In genomic region chr2:30463341-30463761, GRCm38 (mm10) we compare ENCODE assay signal across 8 mouse cellular contexts. TPM values are rescaled to one million over a fixed set of nuclear protein-coding genes. Genes with fewer than 3 reads are reported as not detected.
DNase-seq lines count a peak whose midpoint lies in the region; ATAC-seq lines count a peak whose summit lies in the region.

No protein-coding gene starts in this region.

- H3K36me3 ChIP-seq in forebrain, embryonic 10.5 days (replicated peaks) = peaks cover 10% of the 10 kb centered on the region
- H3K36me3 ChIP-seq in forebrain, embryonic 15.5 days = no peaks in the 10 kb centered on the region
- H3K36me3 ChIP-seq in forebrain, embryonic 11.5 days (ENCODE audit: control insufficient read depth, insufficient read depth, low read length) = no peaks in the 10 kb centered on the region
- H3K36me3 ChIP-seq in macrophage (ENCODE audit: inconsistent target) = no peaks in the 10 kb centered on the region

- 34% methylated on average over 5 of the region's 5 CpGs for WGBS in forebrain, embryonic 10.5 days
- WGBS in forebrain, embryonic 15.5 days = 35% methylated on average over 5 of the region's 5 CpGs
- 37% methylated on average over 5 of the region's 5 CpGs for WGBS in forebrain, embryonic 11.5 days
- WGBS in macrophage (ENCODE audit: missing documents) = 53% methylated on average over 5 of the region's 5 CpGs

- no peak overlapping the region for H3K9ac ChIP-seq in forebrain, embryonic 15.5 days (replicated peaks)
- no peak overlapping the region; the same call in 1 of the 2 replicates for H3K9ac ChIP-seq in forebrain, embryonic 11.5 days (ENCODE audit: low read length)

- H3K27ac ChIP-seq in forebrain, embryonic 10.5 days = peak overlapping the region; percentile 70
- no peak overlapping the region for H3K27ac ChIP-seq in forebrain, embryonic 15.5 days (replicated peaks)
- H3K27ac ChIP-seq in forebrain, embryonic 11.5 days (ENCODE audit: low read depth, low read length) = no peak overlapping the region
- 0 out of 2 replicates have a peak overlapping the region, but pooled peaks have one; percentile 7 for H3K27ac ChIP-seq in macrophage

- H3K79me2 ChIP-seq in macrophage (ENCODE audit: inconsistent target) = no peaks in the 10 kb centered on the region

- H3K4me3 ChIP-seq in forebrain, embryonic 10.5 days = peak overlapping the region; percentile 40
- no peak overlapping the region for H3K4me3 ChIP-seq in forebrain, embryonic 15.5 days
- no peak overlapping the region for H3K4me3 ChIP-seq in forebrain, embryonic 11.5 days (ENCODE audit: low read depth, low read length)
- H3K4me3 ChIP-seq in macrophage (ENCODE audit: inconsistent target) = peak overlapping the region; percentile 19

- DNase-seq in forebrain, embryonic 10.5 days (ENCODE audit: extremely low spot score, low spot score) = no peak
- no peak for DNase-seq in forebrain, embryonic 11.5 days (ENCODE audit: low spot score)
- peak; percentile 78 for DNase-seq in kidney, postnatal 10 days
- no peak for DNase-seq in embryo, embryonic 11 days
- no peak for DNase-seq in adrenal gland, adult 2 months
- DNase-seq in layer of hippocampus, adult 11-12 months (ENCODE audit: low spot score) = no peak

- peaks cover 29% of the 10 kb centered on the region for H3K4me1 ChIP-seq in forebrain, embryonic 10.5 days
- H3K4me1 ChIP-seq in forebrain, embryonic 15.5 days = peaks cover 11% of the 10 kb centered on the region; the same call in 1 of the 2 replicates
- peaks cover 9% of the 10 kb centered on the region for H3K4me1 ChIP-seq in forebrain, embryonic 11.5 days (replicated peaks; ENCODE audit: control insufficient read depth, insufficient read depth, low read length)

- no peak for ATAC-seq in forebrain, embryonic 15.5 days (replicated peaks)
- ATAC-seq in forebrain, embryonic 11.5 days (replicated peaks; ENCODE audit: low FRiP score) = no peak

- H3K9me3 ChIP-seq in forebrain, embryonic 10.5 days = no peaks in the 10 kb centered on the region
- no peaks in the 10 kb centered on the region for H3K9me3 ChIP-seq in forebrain, embryonic 15.5 days
- H3K9me3 ChIP-seq in forebrain, embryonic 11.5 days (ENCODE audit: control insufficient read depth, low read length) = no peaks in the 10 kb centered on the region

- H3K4me2 ChIP-seq in forebrain, embryonic 15.5 days (replicated peaks) = no peak overlapping the region
- H3K4me2 ChIP-seq in forebrain, embryonic 11.5 days (ENCODE audit: low read depth, low read length, severe bottlenecking) = peak overlapping the region; percentile 28

- H3K27me3 ChIP-seq in forebrain, embryonic 10.5 days (ENCODE audit: poor library complexity, severe bottlenecking) = peaks cover 11% of the 10 kb centered on the region
- no peaks in the 10 kb centered on the region for H3K27me3 ChIP-seq in forebrain, embryonic 15.5 days
- no peaks in the 10 kb centered on the region for H3K27me3 ChIP-seq in forebrain, embryonic 11.5 days (ENCODE audit: control insufficient read depth, insufficient read depth, low read length)

RNA-seq across cellular contexts. Expression of gene Ier5l, which starts 10.7 kb away (rescaled TPM):
- polyA plus RNA-seq in forebrain, embryonic 10.5 days (2016; fragmentation: Nextera tagmentation; extraction: Ambion mirVana) = 1.6 and 2.0 TPM in 2 replicates
- polyA plus RNA-seq in forebrain, embryonic 15.5 days (2015; fragmentation: Nextera tagmentation; extraction: Ambion mirVana) = 2.0 and 2.5 TPM in 2 replicates
- 3.7 and 8.5 TPM in 2 replicates for polyA plus RNA-seq in forebrain, embryonic 11.5 days (2014; fragmentation: Nextera tagmentation; extraction: Ambion mirVana)
- 1 to 10 TPM in 5 of 26 experiments, under 1 TPM in 16, not detected in 5; 0.31 to 6.4 (median 0.72) TPM for total RNA-seq in macrophage (2018; cell fraction: chromatin; rRNA removed)
- total RNA-seq in macrophage (2018; cell fraction: cytosol; rRNA removed) = 10 to 100 TPM in 3 of 26 experiments, 1 to 10 TPM in 13, under 1 TPM in 10; 0.11 to 10.3 (median 1.2) TPM
- total RNA-seq in macrophage (2018; cell fraction: nucleus; rRNA removed) = 1 to 10 TPM in 8 of 26 experiments, under 1 TPM in 17, not detected in 1; 0.18 to 6.9 (median 0.66) TPM
- polyA plus RNA-seq in macrophage (2018) = 2.4 to 6.5 TPM (median 4.4 TPM) in 3 replicates
- 1 to 10 TPM; 2.4 to 7.8 TPM for total RNA-seq in adrenal gland, adult 2 months (2021)
- polyA plus RNA-seq in adrenal gland, adult 2 months (2012; rRNA removed) = 30.6 and 39.4 TPM in 2 replicates

RNA-seq across cellular contexts. Expression of gene Ptpa, which starts 47.5 kb away (rescaled TPM):
- polyA plus RNA-seq in forebrain, embryonic 10.5 days (2016; fragmentation: Nextera tagmentation; extraction: Ambion mirVana) = 149 and 165 TPM in 2 replicates
- 146 and 152 TPM in 2 replicates for polyA plus RNA-seq in forebrain, embryonic 15.5 days (2015; fragmentation: Nextera tagmentation; extraction: Ambion mirVana)
- polyA plus RNA-seq in forebrain, embryonic 11.5 days (2014; fragmentation: Nextera tagmentation; extraction: Ambion mirVana) = 90.0 and 94.5 TPM in 2 replicates
- 100 to 1,000 TPM in 11 of 26 experiments, 10 to 100 TPM in 15; 20.3 to 162 (median 87.2) TPM for total RNA-seq in macrophage (2018; cell fraction: chromatin; rRNA removed)
- 100 to 1,000 TPM in 12 of 26 experiments, 10 to 100 TPM in 14; 72.0 to 130 (median 96.1) TPM for total RNA-seq in macrophage (2018; cell fraction: cytosol; rRNA removed)
- 100 to 1,000 TPM in 12 of 26 experiments, 10 to 100 TPM in 14; 38.4 to 151 (median 88.4) TPM for total RNA-seq in macrophage (2018; cell fraction: nucleus; rRNA removed)
- 54.9 to 121 TPM (median 116 TPM) in 3 replicates for polyA plus RNA-seq in macrophage (2018)
- total RNA-seq in adrenal gland, adult 2 months (2021) = 100 to 1,000 TPM; 124 to 147 TPM
- polyA plus RNA-seq in adrenal gland, adult 2 months (2012; rRNA removed) = 235 and 242 TPM in 2 replicates

RNA-seq across cellular contexts. Expression of gene Crat, which starts 47.7 kb away (rescaled TPM):
- 23.2 and 23.6 TPM in 2 replicates for polyA plus RNA-seq in forebrain, embryonic 10.5 days (2016; fragmentation: Nextera tagmentation; extraction: Ambion mirVana)
- polyA plus RNA-seq in forebrain, embryonic 15.5 days (2015; fragmentation: Nextera tagmentation; extraction: Ambion mirVana) = 20.5 and 22.6 TPM in 2 replicates
- 25.8 and 30.0 TPM in 2 replicates for polyA plus RNA-seq in forebrain, embryonic 11.5 days (2014; fragmentation: Nextera tagmentation; extraction: Ambion mirVana)
- 10 to 100 TPM in 23 of 26 experiments, 1 to 10 TPM in 3; 5.1 to 67.3 (median 23.7) TPM for total RNA-seq in macrophage (2018; cell fraction: chromatin; rRNA removed)
- total RNA-seq in macrophage (2018; cell fraction: cytosol; rRNA removed) = 10 to 100 TPM; 28.0 to 69.0 (median 38.0) TPM
- total RNA-seq in macrophage (2018; cell fraction: nucleus; rRNA removed) = 10 to 100 TPM in 25 of 26 experiments, 1 to 10 TPM in 1; 9.1 to 56.5 (median 24.8) TPM
- 37.2 to 68.4 TPM (median 59.5 TPM) in 3 replicates for polyA plus RNA-seq in macrophage (2018)
- total RNA-seq in adrenal gland, adult 2 months (2021) = 100 to 1,000 TPM; 216 to 274 TPM
- polyA plus RNA-seq in adrenal gland, adult 2 months (2012; rRNA removed) = 326 and 448 TPM in 2 replicates

Comparison
In these comparisons a context has a peak if more than half of its experiments do, and no peak if none do; other contexts are left out.
1. H3K27ac ChIP-seq: peak in forebrain, embryonic 10.5 days (single experiment) and macrophage (single experiment); none in forebrain, embryonic 15.5 days (single experiment) and forebrain, embryonic 11.5 days (single experiment).
2. H3K4me3 ChIP-seq: peak in forebrain, embryonic 10.5 days (single experiment) and macrophage (single experiment); none in forebrain, embryonic 15.5 days (single experiment) and forebrain, embryonic 11.5 days (single experiment).